Mouse (Mus musculus) liver, embryonic 15.5 days (tissue): ENCODE data around the gene Mum1. TPM values are rescaled to one million over a fixed set of nuclear protein-coding genes. Genes with fewer than 3 reads are reported as not detected.
A peak's percentile ranks its signal among the peaks of the same experiment; 100 is the strongest.
"Not testable (repeated sequence)": the region's sequence is repeated elsewhere in the genome, so short reads cannot be mapped to it uniquely, and the experiment has no call there.

Source experiments
- ATAC-seq: fragments of 200-750 bp; cut with Nextera tagmentation; 2 replicates; pipeline ENCODE4 v1.8.0; 2017; ENCODE audit warnings: moderate number of reproducible peaks, mild to moderate bottlenecking, moderate library complexity; ENCODE audit not compliant: insufficient read depth
- H3K27ac ChIP-seq: fragments of 300-500 bp; sonication (generic); replicated peaks from 2 replicates; pipeline ENCODE4 v1.5.1; 2015; ENCODE audit warnings: mild to moderate bottlenecking, inconsistent platforms
- H3K27me3 ChIP-seq: fragments of 300-500 bp; sonication (generic); 2 replicates; pipeline ENCODE4 v1.6.1; 2015; ENCODE audit warnings: mild to moderate bottlenecking, inconsistent platforms
- H3K36me3 ChIP-seq: fragments of 300-500 bp; sonication (generic); replicated peaks from 2 replicates; pipeline ENCODE4 v1.6.1; 2015; ENCODE audit warnings: moderate library complexity, mild to moderate bottlenecking, inconsistent platforms
- H3K4me1 ChIP-seq: fragments of 300-500 bp; sonication (generic); replicated peaks from 2 replicates; pipeline ENCODE4 v1.6.1; 2015; ENCODE audit warnings: inconsistent platforms
- H3K4me2 ChIP-seq: fragments of 300-500 bp; sonication (generic); 2 replicates; pipeline ENCODE4 v1.6.1; 2015; ENCODE audit warnings: moderate library complexity, mild to moderate bottlenecking, inconsistent platforms
- H3K4me3 ChIP-seq: fragments of 300-500 bp; sonication (generic); replicated peaks from 2 replicates; pipeline ENCODE4 v1.5.1; 2015; ENCODE audit warnings: mild to moderate bottlenecking, inconsistent platforms
- H3K9ac ChIP-seq: fragments of 300-500 bp; sonication (generic); 2 replicates; pipeline ENCODE4 v1.6.1; 2015; ENCODE audit warnings: moderate library complexity, mild to moderate bottlenecking, inconsistent platforms
- H3K9me3 ChIP-seq: fragments of 300-500 bp; sonication (generic); replicated peaks from 2 replicates; pipeline ENCODE4 v1.6.1; 2016; ENCODE audit warnings: inconsistent platforms
- WGBS: fragments of 180-500 bp; shearing (Covaris S2); methylation state at CpG from one replicate; pipeline ENCODE4 v1.1.7; 2015; ENCODE audit warnings: mixed read lengths; ENCODE audit not compliant: insufficient replicate concordance; 5-methylcytosine and 5-hydroxymethylcytosine counted together
- polyA plus RNA-seq: library from polyadenylated mRNA; unstranded; fragments of >200 nt; fragmentation: Nextera tagmentation; extraction: Ambion mirVana; gene quantifications from 2 replicates; pipeline ENCODE4 v1.2.1, GENCODE M21; 2015

The Mum1 gene
- polyA plus RNA-seq, 1 experiment from 2014 or later = 16.6 TPM

GRCm38 (mm10) chr10:80208841-80209371 is 17.3 kb upstream of the Mum1 start:
- Histone ChIP-seq H3K9ac (no peak overlapping the region), H3K4me3 (no peak overlapping the region), H3K4me2 (no peak overlapping the region), H3K27ac (no peak overlapping the region), H3K27me3 (peaks cover 39% of the 10 kb centered on the region), H3K4me1 (no peaks in the 10 kb centered on the region), H3K9me3 (no peaks in the 10 kb centered on the region), H3K36me3 (no peaks in the 10 kb centered on the region)
- WGBS = 41% methylated on average over 24 of the region's 24 CpGs
- ATAC-seq = no peak

- H3K36me3 ChIP-seq, ATAC-seq, H3K4me3 ChIP-seq, H3K4me2 ChIP-seq, H3K4me1 ChIP-seq, H3K9me3 ChIP-seq, H3K9ac ChIP-seq, H3K27ac ChIP-seq: not testable (repeated sequence)
- 59% methylated on average over 7 of the region's 7 CpGs for WGBS
- H3K27me3 ChIP-seq = peaks cover 37% of the 10 kb centered on the region
These were observed 14.6 kb upstream of the Mum1 start for GRCm38 (mm10) chr10:80211547-80212103.

DNA sequence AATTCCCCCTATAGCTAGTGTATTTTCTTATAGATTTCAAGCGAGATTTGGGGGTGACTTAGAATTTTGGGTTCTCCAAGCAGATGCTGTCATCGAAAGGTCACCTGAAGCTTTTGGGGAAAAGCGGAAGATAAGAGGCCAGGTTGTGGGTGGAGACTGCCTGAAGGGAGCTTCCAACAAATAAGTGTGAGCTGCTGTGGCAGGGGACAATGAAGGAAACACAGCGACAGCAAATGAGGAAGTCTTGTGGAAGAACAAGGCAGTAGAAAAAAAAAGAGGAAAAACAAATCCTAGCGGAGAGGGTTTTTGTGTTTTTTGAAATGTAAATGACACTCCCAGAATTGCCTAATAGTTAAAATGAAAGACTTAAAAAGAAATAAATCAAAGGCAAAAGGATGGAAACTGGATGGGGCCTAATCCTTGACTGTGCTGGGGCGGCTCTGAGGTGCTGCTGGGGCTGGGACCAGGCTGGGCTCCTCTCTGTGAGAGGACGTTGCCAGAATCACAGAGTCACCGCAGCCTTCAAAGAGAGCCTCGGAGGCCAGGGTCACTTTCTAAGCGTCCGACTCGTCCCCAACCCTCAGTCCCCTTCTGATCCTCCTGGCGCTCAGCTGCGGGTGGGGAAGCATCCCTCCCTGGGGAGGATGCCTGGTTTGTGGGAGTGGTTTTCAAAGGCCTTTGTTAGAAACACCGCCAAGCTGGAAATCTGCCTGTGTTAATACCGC is 11.0 kb upstream of the Mum1 start:
- no peak overlapping the region for H3K9ac ChIP-seq
- H3K4me1 ChIP-seq = peaks cover 5% of the 10 kb centered on the region; the same call in 1 of the 2 replicates
- WGBS = 24% methylated on average over 16 of the region's 16 CpGs
- H3K4me3 ChIP-seq = no peak overlapping the region
- no peak for ATAC-seq
- no peaks in the 10 kb centered on the region for H3K36me3 ChIP-seq
- no peak overlapping the region for H3K27ac ChIP-seq
- peaks cover 32% of the 10 kb centered on the region for H3K27me3 ChIP-seq
- no peak overlapping the region; the same call in 1 of the 2 replicates for H3K4me2 ChIP-seq
- H3K9me3 ChIP-seq = no peaks in the 10 kb centered on the region

GRCm38 (mm10) chr10:80220676-80221075 is 5.6 kb upstream of the Mum1 start:
- Histone ChIP-seq H3K4me1 (peaks cover 3% of the 10 kb centered on the region), H3K9ac (no peak overlapping the region), H3K9me3 (no peaks in the 10 kb centered on the region), H3K27me3 (peaks cover 48% of the 10 kb centered on the region), H3K4me3 (no peak overlapping the region), H3K4me2 (no peak overlapping the region), H3K27ac (no peak overlapping the region), H3K36me3 (no peaks in the 10 kb centered on the region)
- 48% methylated on average over 7 of the region's 9 CpGs for WGBS
- ATAC-seq = no peak

DNA sequence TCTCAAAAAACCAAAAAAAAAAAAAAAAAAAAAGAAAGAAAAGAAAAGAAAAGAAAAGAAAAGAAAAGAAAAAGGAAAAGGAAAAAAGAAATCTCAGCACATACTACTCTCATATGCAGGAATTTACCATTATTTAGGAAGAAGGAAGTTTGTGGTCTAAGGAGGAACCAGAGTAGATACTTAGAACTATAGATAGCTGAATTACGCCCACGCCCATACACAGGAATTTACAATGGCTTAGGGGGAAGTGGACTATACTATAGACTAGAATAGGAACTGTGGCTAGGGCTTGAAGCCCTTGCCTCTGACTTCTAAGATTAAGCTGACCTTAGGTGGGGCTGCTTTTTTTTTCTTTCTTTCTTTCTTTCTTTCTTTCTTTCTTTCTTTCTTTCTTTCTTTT is 3.1 kb upstream of the Mum1 start:
- WGBS = 24% methylated on average over 2 of the region's 2 CpGs
- Histone ChIP-seq H3K4me1 (peaks cover 25% of the 10 kb centered on the region), H3K27me3 (peaks cover 39% of the 10 kb centered on the region)
- H3K4me3 ChIP-seq, H3K9me3 ChIP-seq, H3K27ac ChIP-seq, H3K9ac ChIP-seq, H3K36me3 ChIP-seq, H3K4me2 ChIP-seq, ATAC-seq: not testable (repeated sequence)

- WGBS = 4% methylated on average over 14 of the region's 14 CpGs
- Histone ChIP-seq H3K27me3 (peaks cover 21% of the 10 kb centered on the region), H3K36me3 (peaks cover 30% of the 10 kb centered on the region), H3K4me1 (peaks cover 30% of the 10 kb centered on the region), H3K9me3 (no peaks in the 10 kb centered on the region), H3K4me3 (peak overlapping the region; percentile 83), H3K9ac (peak overlapping the region; percentile 37), H3K27ac (peak overlapping the region; percentile 91), H3K4me2 (peak overlapping the region; percentile 99)
- no peak for ATAC-seq
These were observed 191 bp upstream of the Mum1 start for GRCm38 (mm10) chr10:80226071-80226415.

DNA sequence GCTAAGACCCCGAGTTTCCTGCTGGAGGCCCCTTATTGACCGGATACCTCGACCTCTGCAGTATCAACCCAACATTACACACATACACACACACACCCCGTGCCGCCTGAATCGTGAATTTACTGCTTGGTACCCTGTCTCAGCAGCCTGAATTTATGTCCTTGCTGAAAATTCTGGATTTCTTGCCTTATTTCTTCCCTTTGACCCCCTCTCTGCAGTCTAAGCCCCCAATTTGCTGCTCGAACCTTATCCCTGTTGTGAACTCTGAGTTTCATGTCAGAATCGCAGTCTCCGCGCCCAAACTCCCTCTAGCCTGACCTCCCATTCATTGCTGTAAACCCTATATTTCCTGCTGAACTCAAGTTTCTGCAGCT is 919 bp downstream of the Mum1 start:
- Histone ChIP-seq H3K4me3 (peak overlapping the region; percentile 83), H3K27ac (peak overlapping the region; percentile 91), H3K9ac (peak overlapping the region; percentile 84), H3K9me3 (no peaks in the 10 kb centered on the region), H3K4me1 (peaks cover 30% of the 10 kb centered on the region), H3K27me3 (peaks cover 12% of the 10 kb centered on the region), H3K36me3 (peaks cover 40% of the 10 kb centered on the region), H3K4me2 (peak overlapping the region; percentile 99)
- no peak for ATAC-seq
- 6% methylated on average over 10 of the region's 10 CpGs for WGBS

- Histone ChIP-seq H3K27ac (0 out of 2 replicates have a peak overlapping the region, but pooled peaks have one; percentile 21), H3K27me3 (peaks cover 12% of the 10 kb centered on the region), H3K9ac (0 out of 2 replicates have a peak overlapping the region, but pooled peaks have one; percentile 84), H3K9me3 (no peaks in the 10 kb centered on the region), H3K36me3 (peaks cover 50% of the 10 kb centered on the region), H3K4me2 (peak overlapping the region; percentile 99), H3K4me3 (peak overlapping the region; percentile 83), H3K4me1 (peaks cover 30% of the 10 kb centered on the region)
- WGBS = 75% methylated on average over 15 of the region's 15 CpGs
- no peak for ATAC-seq
These were observed 1.9 kb downstream of the Mum1 start for GRCm38 (mm10) chr10:80227877-80228775.

- no peak overlapping the region for H3K4me3 ChIP-seq
- no peak overlapping the region for H3K9ac ChIP-seq
- no peak for ATAC-seq
- H3K4me1 ChIP-seq = no peaks in the 10 kb centered on the region
- H3K27me3 ChIP-seq = no peaks in the 10 kb centered on the region
- H3K36me3 ChIP-seq = peaks cover 99% of the 10 kb centered on the region
- WGBS = 85% methylated on average over 13 of the region's 13 CpGs
- no peak overlapping the region for H3K4me2 ChIP-seq
- no peak overlapping the region for H3K27ac ChIP-seq
- no peaks in the 10 kb centered on the region for H3K9me3 ChIP-seq
These were observed 10.1 kb downstream of the Mum1 start for GRCm38 (mm10) chr10:80236145-80236825.

DNA sequence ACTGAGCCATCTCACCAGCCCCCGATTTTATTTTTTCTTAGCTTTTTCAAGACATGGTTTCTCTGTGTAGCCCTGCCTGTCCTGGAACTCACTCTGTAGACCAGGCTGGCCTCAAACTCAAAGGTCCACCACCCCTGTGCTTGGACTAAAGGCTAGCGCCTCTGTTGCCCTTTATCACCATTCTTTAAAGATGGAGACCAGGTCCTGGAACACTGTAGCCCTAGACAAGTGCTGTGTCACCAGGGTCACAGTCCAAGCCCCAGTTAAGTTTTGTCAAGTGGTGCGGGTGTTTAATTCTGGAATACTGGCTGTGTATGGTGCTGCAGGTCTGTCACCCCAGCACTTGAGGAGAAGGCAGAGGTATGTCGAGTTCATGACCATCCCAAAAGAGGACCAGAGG is 10.8 kb downstream of the Mum1 start:
- 67% methylated on average over 4 of the region's 4 CpGs for WGBS
- H3K27ac ChIP-seq = no peak overlapping the region
- H3K4me1 ChIP-seq = no peaks in the 10 kb centered on the region
- H3K4me2 ChIP-seq = no peak overlapping the region
- H3K27me3 ChIP-seq = no peaks in the 10 kb centered on the region
- H3K36me3 ChIP-seq = peaks cover 99% of the 10 kb centered on the region
- no peaks in the 10 kb centered on the region for H3K9me3 ChIP-seq
- ATAC-seq = no peak
- no peak overlapping the region for H3K9ac ChIP-seq
- no peak overlapping the region for H3K4me3 ChIP-seq
